Mouse (Mus musculus) liver, embryonic 16.5 days (tissue): ENCODE data around the gene Vars2. TPM values are rescaled to one million over a fixed set of nuclear protein-coding genes. Genes with fewer than 3 reads are reported as not detected.

Source experiments
- ATAC-seq: fragments of 200-750 bp; cut with Nextera tagmentation; 2 replicates; pipeline ENCODE4 v1.8.0; 2017; ENCODE audit warnings: low read depth, mild to moderate bottlenecking, moderate number of reproducible peaks, moderate library complexity
- H3K27ac ChIP-seq: fragments of 300-500 bp; sonication (generic); 2 replicates; pipeline ENCODE4 v1.5.1; 2014; ENCODE audit warnings: mild to moderate bottlenecking, low read length
- H3K27me3 ChIP-seq: fragments of 300-500 bp; sonication (generic); 2 replicates; pipeline ENCODE4 v1.6.1; 2014; ENCODE audit warnings: low read depth, low read length, mixed read lengths; ENCODE audit not compliant: control insufficient read depth, insufficient read depth
- H3K36me3 ChIP-seq: fragments of 300-500 bp; sonication (generic); 2 replicates; pipeline ENCODE4 v1.6.1; 2014; ENCODE audit warnings: mild to moderate bottlenecking; ENCODE audit not compliant: control insufficient read depth, insufficient read depth
- H3K4me1 ChIP-seq: fragments of 300-500 bp; sonication (generic); 2 replicates; pipeline ENCODE4 v1.6.1; 2014; ENCODE audit warnings: low read depth, low read length, mixed read lengths; ENCODE audit not compliant: control insufficient read depth
- H3K4me2 ChIP-seq: fragments of 300-500 bp; sonication (generic); 2 replicates; pipeline ENCODE4 v1.6.1; 2014; ENCODE audit warnings: low read depth, low read length, mixed read lengths
- H3K4me3 ChIP-seq: fragments of 300-500 bp; sonication (generic); 2 replicates; pipeline ENCODE4 v1.5.1; 2014; ENCODE audit warnings: low read depth, mild to moderate bottlenecking, low read length
- H3K9ac ChIP-seq: fragments of 300-500 bp; sonication (generic); 2 replicates; pipeline ENCODE4 v1.6.1; 2014; ENCODE audit warnings: low read depth, low read length
- H3K9me3 ChIP-seq: fragments of 300-500 bp; sonication (generic); replicated peaks from 2 replicates; pipeline ENCODE4 v1.6.1; 2016; ENCODE audit warnings: low read length; ENCODE audit not compliant: control insufficient read depth
- WGBS: fragments of 180-500 bp; shearing (Covaris S2); extraction: QIAGEN DNeasy Blood & Tissue Kit; methylation state at CpG from one replicate; pipeline ENCODE4 v1.1.7; 2014; ENCODE audit not compliant: insufficient replicate concordance; 5-methylcytosine and 5-hydroxymethylcytosine counted together
- polyA plus RNA-seq: library from polyadenylated mRNA; unstranded; fragments of >200 nt; fragmentation: Nextera tagmentation; extraction: Ambion mirVana; gene quantifications from 2 replicates; pipeline ENCODE4 v1.2.1, GENCODE M21; 2015

Vars2 gene
- polyA plus RNA-seq, 1 experiment from 2014 or later: 6.5 TPM

DNA sequence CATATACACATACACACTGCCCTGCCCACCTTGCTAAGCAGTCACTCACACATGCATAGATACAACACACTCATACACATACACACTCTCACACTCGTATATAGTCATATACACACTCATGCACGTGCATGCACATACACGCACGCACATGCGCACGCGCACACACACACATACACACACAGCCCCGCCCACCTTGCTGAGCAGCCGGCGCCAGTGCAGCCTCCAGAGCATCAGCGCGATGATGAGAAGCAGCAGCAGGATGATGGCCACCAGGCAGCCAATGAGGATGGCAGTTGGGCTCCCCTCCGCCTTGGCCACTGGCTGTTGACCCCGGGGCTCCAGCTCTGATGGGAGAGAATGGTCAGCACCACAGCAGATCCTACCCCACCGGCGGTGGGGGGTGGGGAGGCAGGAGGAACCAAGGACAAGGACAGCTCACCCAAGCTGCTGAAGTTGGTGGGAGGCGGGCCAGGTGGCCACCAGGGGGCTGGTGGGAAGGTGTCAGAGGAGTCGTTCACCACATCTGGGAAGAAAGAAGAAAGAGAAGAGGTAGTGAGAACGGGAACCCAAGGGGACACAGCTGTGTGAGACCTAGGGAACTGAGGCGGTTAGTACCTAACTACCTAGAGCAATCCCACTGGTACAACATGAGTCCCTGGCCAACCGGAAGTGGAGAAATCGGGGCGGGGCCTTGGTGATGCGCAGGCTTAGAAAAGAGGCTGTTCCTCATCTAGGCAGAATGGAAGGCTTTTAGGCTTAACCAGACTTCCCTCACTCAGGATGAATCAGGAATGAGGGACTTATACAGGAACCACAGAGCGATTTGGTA, 21.2 kb upstream of the Vars2 start:
- Histone ChIP-seq H3K36me3 (no peaks in the 10 kb centered on the region), H3K9me3 (no peaks in the 10 kb centered on the region), H3K9ac (no peak overlapping the region), H3K4me1 (no peaks in the 10 kb centered on the region), H3K4me3 (no peak overlapping the region), H3K4me2 (no peak overlapping the region), H3K27me3 (no peaks in the 10 kb centered on the region), H3K27ac (no peak overlapping the region)
- ATAC-seq: no peak
- WGBS: 68% methylated on average over 25 of the region's 25 CpGs

DNA sequence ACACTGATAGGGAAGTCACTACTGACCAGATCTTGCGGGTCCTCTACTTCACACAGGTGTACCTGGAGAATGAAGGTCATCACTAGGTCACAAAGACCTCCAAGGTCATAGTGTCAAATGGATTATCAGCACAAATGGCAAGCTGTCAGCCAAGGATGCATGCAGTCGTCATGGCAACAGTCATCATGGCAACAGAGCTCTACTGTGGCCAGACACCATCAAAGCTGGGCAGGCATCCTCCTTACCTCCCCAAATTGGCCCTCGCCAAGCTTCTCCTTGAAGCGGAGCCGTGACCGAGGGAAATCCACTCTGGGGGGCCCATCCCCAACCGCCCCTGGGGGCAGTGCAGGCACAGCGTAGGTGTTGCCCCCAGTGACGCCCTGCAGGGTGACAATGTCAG, 17.7 kb upstream of the Vars2 start:
- Histone ChIP-seq H3K27me3 (no peaks in the 10 kb centered on the region), H3K9me3 (no peaks in the 10 kb centered on the region), H3K36me3 (no peaks in the 10 kb centered on the region), H3K9ac (no peak overlapping the region), H3K27ac (no peak overlapping the region), H3K4me2 (no peak overlapping the region), H3K4me3 (no peak overlapping the region), H3K4me1 (no peaks in the 10 kb centered on the region)
- WGBS: 52% methylated on average over 9 of the region's 9 CpGs
- ATAC-seq: no peak

DNA sequence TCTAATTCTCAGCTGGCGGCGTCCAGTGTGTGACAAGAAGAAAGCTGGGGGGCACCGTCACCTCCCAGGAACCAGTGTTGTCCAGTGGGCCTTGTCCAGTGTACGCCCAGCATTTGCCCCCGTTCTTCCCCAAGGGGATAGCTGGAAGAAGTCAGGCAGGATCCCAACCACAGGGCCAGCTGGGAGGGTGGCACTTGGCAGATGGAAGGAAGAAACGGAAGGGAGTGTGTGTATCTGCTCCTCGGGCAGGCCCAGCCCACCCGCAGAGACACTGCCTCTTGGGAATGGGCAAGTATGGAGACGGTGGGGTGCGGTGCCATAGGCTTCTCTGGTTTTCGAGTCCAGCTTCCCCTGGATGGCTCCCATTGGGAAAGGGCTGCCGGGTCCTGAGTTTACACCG, 14.6 kb upstream of the Vars2 start:
- Histone ChIP-seq H3K27me3 (no peaks in the 10 kb centered on the region), H3K4me2 (no peak overlapping the region), H3K36me3 (no peaks in the 10 kb centered on the region), H3K4me1 (no peaks in the 10 kb centered on the region), H3K27ac (no peak overlapping the region), H3K9ac (no peak overlapping the region), H3K9me3 (no peaks in the 10 kb centered on the region), H3K4me3 (no peak overlapping the region)
- WGBS: 77% methylated on average over 13 of the region's 13 CpGs
- no peak for ATAC-seq

DNA sequence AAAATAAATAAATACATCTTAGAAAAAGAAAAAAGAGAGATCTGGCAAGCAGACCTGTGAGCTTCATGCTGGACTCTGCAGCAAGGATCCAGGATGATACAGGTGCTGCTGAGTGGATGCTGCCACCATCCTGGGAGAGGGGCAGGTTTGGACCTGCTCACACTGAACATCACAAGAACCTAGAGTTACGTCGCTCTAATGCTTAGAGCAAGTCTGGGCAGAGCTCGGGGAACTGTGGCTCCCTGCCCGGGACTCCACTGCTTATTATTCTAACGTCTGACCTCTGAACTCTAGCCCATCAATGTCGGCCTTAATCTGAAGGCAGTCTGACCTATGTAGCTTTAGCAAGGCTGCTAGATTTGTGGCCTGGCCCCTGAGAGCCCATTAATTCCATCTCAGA, 13.2 kb upstream of the Vars2 start:
- Histone ChIP-seq H3K27me3 (no peaks in the 10 kb centered on the region), H3K36me3 (no peaks in the 10 kb centered on the region), H3K9ac (no peak overlapping the region), H3K4me3 (no peak overlapping the region), H3K4me2 (no peak overlapping the region), H3K4me1 (no peaks in the 10 kb centered on the region), H3K27ac (no peak overlapping the region), H3K9me3 (no peaks in the 10 kb centered on the region)
- no peak for ATAC-seq
- WGBS: 40% methylated on average over 6 of the region's 6 CpGs

DNA sequence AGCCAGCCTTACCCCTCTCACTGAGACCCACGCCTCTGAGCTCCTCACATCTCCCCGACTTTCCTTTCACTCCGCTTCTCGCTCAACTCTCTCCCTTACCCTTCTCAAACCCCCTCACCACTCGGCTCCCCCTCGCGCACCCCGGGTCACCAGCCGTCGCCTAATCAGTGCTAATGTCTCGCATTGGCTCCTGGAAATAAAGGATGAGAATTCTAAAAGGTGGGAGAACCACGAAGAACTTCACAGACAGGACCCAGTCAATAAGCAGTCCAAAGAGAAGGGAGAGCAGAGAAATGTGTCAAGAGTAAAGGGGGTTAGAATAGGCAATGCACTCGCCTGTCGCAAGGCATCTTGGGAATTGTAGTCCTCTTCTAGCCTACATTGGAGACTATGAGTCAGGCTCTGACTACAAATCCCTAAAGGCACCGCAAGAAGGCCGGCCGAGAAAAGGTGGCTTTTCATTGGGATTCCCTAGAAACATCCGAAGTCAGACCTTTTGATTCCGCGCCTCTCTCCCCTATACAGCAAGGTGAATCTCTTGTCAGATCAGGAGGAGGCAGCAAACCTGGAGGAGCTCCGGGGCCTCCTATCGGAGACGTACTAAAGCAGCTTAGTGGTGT, 6.1 kb upstream of the Vars2 start, which contains the start of gene Gtf2h4:
Gene Gtf2h4, minus strand, starts transcription at position 324 of the 620 bp plus-strand sequence.
- H3K4me3 ChIP-seq: peak within 1 kb of the TSS; percentile 70
- no peak within 1 kb of the TSS for H3K27ac ChIP-seq
- ATAC-seq: peak; percentile 97
- no peaks in the 10 kb centered on the region for H3K9me3 ChIP-seq
- no peaks in the 10 kb centered on the region for H3K27me3 ChIP-seq
- peaks cover 6% of the 10 kb centered on the region for H3K4me1 ChIP-seq
- no peaks in the 10 kb centered on the region for H3K36me3 ChIP-seq
- peak within 1 kb of the TSS; percentile 80 for H3K9ac ChIP-seq
- H3K4me2 ChIP-seq: peak within 1 kb of the TSS; percentile 67
- WGBS: 2% methylated on average over 23 of the region's 23 CpGs

GRCm38 (mm10) chr17:35672527-35672926, 5.1 kb upstream of the Vars2 start:
- WGBS: 85% methylated on average over 6 of the region's 6 CpGs
- no peak overlapping the region for H3K4me3 ChIP-seq

DNA sequence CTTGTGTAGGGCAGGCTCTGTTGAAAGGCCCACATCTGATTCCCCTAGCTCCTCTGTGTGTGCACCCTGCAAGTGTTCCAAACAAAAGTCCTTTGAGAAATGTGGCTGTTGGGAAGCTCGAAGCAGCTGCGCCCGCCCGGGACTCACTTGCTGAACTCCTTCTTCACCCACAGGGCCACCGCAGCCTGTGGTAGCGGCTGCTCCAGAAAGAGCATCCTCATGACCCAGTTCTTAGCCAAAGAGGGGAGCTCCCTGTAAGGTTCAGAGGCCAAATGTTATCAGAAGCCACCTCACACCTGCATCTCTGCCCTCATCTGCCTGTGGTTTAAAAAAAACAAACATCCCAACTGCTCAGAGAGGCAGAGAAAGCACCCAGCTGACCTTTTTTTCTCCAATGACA, 4.5 kb upstream of the Vars2 start:
- Histone ChIP-seq H3K9me3 (no peaks in the 10 kb centered on the region), H3K9ac (no peak overlapping the region), H3K36me3 (no peaks in the 10 kb centered on the region), H3K4me3 (no peak overlapping the region), H3K4me1 (peaks cover 13% of the 10 kb centered on the region), H3K4me2 (no peak overlapping the region), H3K27ac (no peak overlapping the region), H3K27me3 (no peaks in the 10 kb centered on the region)
- ATAC-seq: no peak
- WGBS: 78% methylated on average over 6 of the region's 6 CpGs

More at GRCm38 (mm10) chr17:35672527-35672926, 5.1 kb upstream of the Vars2 start:
- H3K36me3 ChIP-seq: no peaks in the 10 kb centered on the region
- H3K4me2 ChIP-seq: no peak overlapping the region
- no peak for ATAC-seq
- peaks cover 10% of the 10 kb centered on the region for H3K4me1 ChIP-seq
- H3K9me3 ChIP-seq: no peaks in the 10 kb centered on the region
- no peak overlapping the region for H3K27ac ChIP-seq
- no peak overlapping the region for H3K9ac ChIP-seq
- H3K27me3 ChIP-seq: no peaks in the 10 kb centered on the region

DNA sequence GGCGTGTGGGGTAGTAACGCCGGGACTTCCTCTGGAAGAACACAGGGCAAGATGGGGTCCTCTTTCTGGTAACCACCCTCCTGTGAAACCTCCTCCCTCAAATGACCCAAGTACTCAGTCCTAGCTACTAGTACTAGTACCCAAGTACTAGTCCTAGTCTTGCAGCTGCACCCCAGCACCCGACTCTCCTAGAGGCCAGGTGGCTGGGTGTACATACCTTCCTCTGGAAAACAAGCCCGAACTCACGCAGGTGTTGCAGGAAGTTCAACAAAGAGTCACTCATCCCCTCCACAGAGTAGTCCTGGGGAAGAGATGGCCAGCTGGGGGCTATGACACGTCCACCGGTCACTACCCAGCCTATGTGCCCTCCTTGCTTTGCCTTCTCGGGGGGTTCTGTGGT, 2.3 kb upstream of the Vars2 start:
- peaks cover 16% of the 10 kb centered on the region for H3K4me1 ChIP-seq
- 79% methylated on average over 9 of the region's 9 CpGs for whole genome bisulfite sequencing
- H3K36me3 ChIP-seq: no peaks in the 10 kb centered on the region
- H3K27ac ChIP-seq: no peak overlapping the region
- no peak overlapping the region for H3K4me2 ChIP-seq
- no peak overlapping the region for H3K4me3 ChIP-seq
- no peak for ATAC-seq
- no peaks in the 10 kb centered on the region for H3K9me3 ChIP-seq
- no peaks in the 10 kb centered on the region for H3K27me3 ChIP-seq
- H3K9ac ChIP-seq: no peak overlapping the region

- Histone ChIP-seq H3K27me3 (no peaks in the 10 kb centered on the region), H3K4me2 (peak overlapping the region; percentile 98), H3K4me3 (peak overlapping the region; percentile 85), H3K4me1 (peaks cover 11% of the 10 kb centered on the region), H3K9ac (peak overlapping the region; percentile 77), H3K9me3 (no peaks in the 10 kb centered on the region), H3K27ac (peak overlapping the region; percentile 52), H3K36me3 (no peaks in the 10 kb centered on the region; the same call in 1 of the 2 replicates)
- 5% methylated on average over 13 of the region's 13 CpGs for WGBS
- ATAC-seq: peak; percentile 9; the same call in 1 of the 2 replicates
Measured at GRCm38 (mm10) chr17:35666851-35667256, 538 bp downstream of the Vars2 start.
